Mouse (Mus musculus): Measurements from ENCODE around the gene Pafah1b2. TPM values are rescaled to one million over a fixed set of nuclear protein-coding genes. Genes with fewer than 3 reads are reported as not detected.

Gene Pafah1b2
- polyA plus RNA-seq, 1 experiment from 2014 or later: 82.8 TPM

GRCm38 (mm10) chr9:46030968-46031367, 18.5 kb upstream of the Pafah1b2 start:
- no peak for DNase-seq (ENCODE audit: low spot score)
- Histone ChIP-seq H3K36me3 (ENCODE audit: insufficient read depth, low read length) (no peaks in the 10 kb centered on the region), H3K27me3 (replicated peaks; ENCODE audit: insufficient read depth, low read length) (no peaks in the 10 kb centered on the region), H3K4me1 (ENCODE audit: insufficient read depth, low read depth, low read length) (peaks cover 34% of the 10 kb centered on the region; the same call in 1 of the 2 replicates), H3K27ac (ENCODE audit: low read length) (no peak overlapping the region), H3K9me3 (ENCODE audit: low read length) (no peaks in the 10 kb centered on the region), H3K9ac (replicated peaks; ENCODE audit: low read depth) (no peak overlapping the region), H3K4me3 (ENCODE audit: low read depth, low read length) (no peak overlapping the region), H3K4me2 (replicated peaks; ENCODE audit: low read depth, low read length) (no peak overlapping the region)
- no peak for ATAC-seq
- no peak for TF ChIP-seq EP300 (IDR thresholded peaks at IDR 0.05)
- TF ChIP-seq CTCF (IDR thresholded peaks at IDR 0.05): no peak
- WGBS: 68% methylated on average over 6 of the region's 6 CpGs

- no peak overlapping the region for H3K4me2 ChIP-seq (replicated peaks; ENCODE audit: low read depth, low read length)
- no peaks in the 10 kb centered on the region for H3K36me3 ChIP-seq (ENCODE audit: insufficient read depth, low read length)
- no peak for ATAC-seq
- H3K27me3 ChIP-seq (replicated peaks; ENCODE audit: insufficient read depth, low read length): no peaks in the 10 kb centered on the region
- H3K27ac ChIP-seq (ENCODE audit: low read length): no peak overlapping the region; the same call in 1 of the 2 replicates
- peaks cover 32% of the 10 kb centered on the region; the same call in 1 of the 2 replicates for H3K4me1 ChIP-seq (ENCODE audit: insufficient read depth, low read depth, low read length)
- H3K9ac ChIP-seq (replicated peaks; ENCODE audit: low read depth): no peak overlapping the region
- DNase-seq (ENCODE audit: low spot score): no peak
- TF ChIP-seq EP300 (IDR thresholded peaks at IDR 0.05) (no peak), CTCF (IDR thresholded peaks at IDR 0.05) (no peak)
- WGBS: 82% methylated on average over 5 of the region's 5 CpGs
- no peak overlapping the region for H3K4me3 ChIP-seq (ENCODE audit: low read depth, low read length)
- H3K9me3 ChIP-seq (ENCODE audit: low read length): no peaks in the 10 kb centered on the region
Measured at GRCm38 (mm10) chr9:46030184-46030583, 17.7 kb upstream of the Pafah1b2 start.

GRCm38 (mm10) chr9:46029534-46029933, 17.0 kb upstream of the Pafah1b2 start:
- H3K27me3 ChIP-seq (replicated peaks; ENCODE audit: insufficient read depth, low read length): no peaks in the 10 kb centered on the region
- ATAC-seq (peak; percentile 84), DNase-seq (ENCODE audit: low spot score) (peak; percentile 84)
- H3K4me3 ChIP-seq (ENCODE audit: low read depth, low read length): no peak overlapping the region
- H3K27ac ChIP-seq (ENCODE audit: low read length): no peak overlapping the region; the same call in 1 of the 2 replicates
- no peak overlapping the region for H3K9ac ChIP-seq (replicated peaks; ENCODE audit: low read depth)
- H3K9me3 ChIP-seq (ENCODE audit: low read length): no peaks in the 10 kb centered on the region
- H3K4me1 ChIP-seq (ENCODE audit: insufficient read depth, low read depth, low read length): peaks cover 29% of the 10 kb centered on the region; the same call in 1 of the 2 replicates
- H3K36me3 ChIP-seq (ENCODE audit: insufficient read depth, low read length): no peaks in the 10 kb centered on the region
- TF ChIP-seq CTCF (IDR thresholded peaks at IDR 0.05): no peak
- peak; percentile 86 for TF ChIP-seq EP300 (IDR thresholded peaks at IDR 0.05)
- 26% methylated on average over 6 of the region's 6 CpGs for WGBS
- no peak overlapping the region for H3K4me2 ChIP-seq (replicated peaks; ENCODE audit: low read depth, low read length)

- ATAC-seq (no peak), DNase-seq (ENCODE audit: low spot score) (peak; percentile 46)
- 31% methylated on average over 8 of the region's 8 CpGs for WGBS
- Histone ChIP-seq H3K36me3 (ENCODE audit: insufficient read depth, low read length) (no peaks in the 10 kb centered on the region), H3K4me1 (ENCODE audit: insufficient read depth, low read depth, low read length) (peaks cover 24% of the 10 kb centered on the region; the same call in 1 of the 2 replicates), H3K9ac (replicated peaks; ENCODE audit: low read depth) (no peak overlapping the region), H3K4me2 (replicated peaks; ENCODE audit: low read depth, low read length) (no peak overlapping the region), H3K27me3 (replicated peaks; ENCODE audit: insufficient read depth, low read length) (no peaks in the 10 kb centered on the region), H3K27ac (ENCODE audit: low read length) (no peak overlapping the region), H3K9me3 (ENCODE audit: low read length) (no peaks in the 10 kb centered on the region), H3K4me3 (ENCODE audit: low read depth, low read length) (no peak overlapping the region)
- no peak for TF ChIP-seq CTCF (IDR thresholded peaks at IDR 0.05)
- no peak for TF ChIP-seq EP300 (IDR thresholded peaks at IDR 0.05)
Measured at GRCm38 (mm10) chr9:46027994-46028393, 15.5 kb upstream of the Pafah1b2 start.

GRCm38 (mm10) chr9:46026058-46026849, 13.8 kb upstream of the Pafah1b2 start:
- Histone ChIP-seq H3K9ac (replicated peaks; ENCODE audit: low read depth) (no peak overlapping the region), H3K4me1 (ENCODE audit: insufficient read depth, low read depth, low read length) (peaks cover 13% of the 10 kb centered on the region; the same call in 1 of the 2 replicates), H3K27ac (ENCODE audit: low read length) (no peak overlapping the region), H3K9me3 (ENCODE audit: low read length) (no peaks in the 10 kb centered on the region), H3K4me3 (ENCODE audit: low read depth, low read length) (no peak overlapping the region), H3K4me2 (replicated peaks; ENCODE audit: low read depth, low read length) (no peak overlapping the region), H3K27me3 (replicated peaks; ENCODE audit: insufficient read depth, low read length) (no peaks in the 10 kb centered on the region), H3K36me3 (ENCODE audit: insufficient read depth, low read length) (no peaks in the 10 kb centered on the region)
- TF ChIP-seq CTCF (IDR thresholded peaks at IDR 0.05) (no peak), EP300 (IDR thresholded peaks at IDR 0.05) (no peak)
- 76% methylated on average over 9 of the region's 9 CpGs for WGBS
- ATAC-seq (no peak), DNase-seq (ENCODE audit: low spot score) (no peak)

GRCm38 (mm10) chr9:46023591-46023990, 11.1 kb upstream of the Pafah1b2 start:
- ATAC-seq: no peak
- Histone ChIP-seq H3K4me2 (replicated peaks; ENCODE audit: low read depth, low read length) (no peak overlapping the region), H3K36me3 (ENCODE audit: insufficient read depth, low read length) (0 out of 2 replicates have a peak, but pooled peaks cover 4% of the 10 kb centered on the region), H3K4me1 (ENCODE audit: insufficient read depth, low read depth, low read length) (no peaks in the 10 kb centered on the region), H3K9me3 (ENCODE audit: low read length) (no peaks in the 10 kb centered on the region), H3K9ac (replicated peaks; ENCODE audit: low read depth) (no peak overlapping the region), H3K4me3 (ENCODE audit: low read depth, low read length) (no peak overlapping the region), H3K27me3 (replicated peaks; ENCODE audit: insufficient read depth, low read length) (no peaks in the 10 kb centered on the region), H3K27ac (ENCODE audit: low read length) (no peak overlapping the region)
- DNase-seq (ENCODE audit: low spot score): no peak
- 94% methylated on average over 11 of the region's 11 CpGs for WGBS
- TF ChIP-seq CTCF (IDR thresholded peaks at IDR 0.05) (no peak), EP300 (IDR thresholded peaks at IDR 0.05) (no peak)

All from lung, postnatal 0 days (tissue).